Mouse (Mus musculus) heart, postnatal 0 days (tissue): ENCODE data around the gene Zfp566. TPM values are rescaled to one million over a fixed set of nuclear protein-coding genes. Genes with fewer than 3 reads are reported as not detected.
A peak's percentile ranks its signal among the peaks of the same experiment; 100 is the strongest.

Experiments used
- ATAC-seq: fragments of 200-750 bp; cut with Nextera tagmentation; 2 replicates; pipeline ENCODE4 v1.8.0; 2017; ENCODE audit warnings: low read depth, moderate number of reproducible peaks, moderate library complexity; ENCODE audit not compliant: insufficient read depth
- DNase-seq: peaks from one replicate; pipeline ENCODE4 v3.0.0-alpha.2; 2016; ENCODE audit warnings: low spot score
- H3K27ac ChIP-seq: fragments of 300-500 bp; sonication (generic); 2 replicates; pipeline ENCODE4 v1.5.1; 2014; ENCODE audit warnings: low read depth, mild to moderate bottlenecking
- H3K27me3 ChIP-seq: fragments of 300-500 bp; sonication (generic); 2 replicates; pipeline ENCODE4 v1.6.1; 2014; ENCODE audit warnings: low read length, mixed read lengths; ENCODE audit not compliant: control insufficient read depth, insufficient read depth
- H3K36me3 ChIP-seq: fragments of 300-500 bp; sonication (generic); replicated peaks from 2 replicates; pipeline ENCODE4 v1.6.1; 2014; ENCODE audit warnings: low read length, mixed read lengths; ENCODE audit not compliant: control insufficient read depth, insufficient read depth
- H3K4me1 ChIP-seq: fragments of 300-500 bp; sonication (generic); 2 replicates; pipeline ENCODE4 v1.6.1; 2014; ENCODE audit warnings: antibody characterized with exemption; ENCODE audit not compliant: control insufficient read depth, insufficient read depth
- H3K4me2 ChIP-seq: fragments of 300-500 bp; sonication (generic); 2 replicates; pipeline ENCODE4 v1.6.1; 2014; ENCODE audit warnings: low read depth, mild to moderate bottlenecking, low read length, moderate library complexity
- H3K4me3 ChIP-seq: fragments of 300-500 bp; sonication (generic); 2 replicates; pipeline ENCODE4 v1.5.1; 2014; ENCODE audit warnings: low read depth, low read length
- H3K9ac ChIP-seq: fragments of 300-500 bp; sonication (generic); replicated peaks from 2 replicates; pipeline ENCODE4 v1.6.1; 2014; ENCODE audit warnings: low read depth, low read length, mixed read lengths
- H3K9me3 ChIP-seq: fragments of 300-500 bp; sonication (generic); replicated peaks from 2 replicates; pipeline ENCODE4 v1.6.1; 2016; ENCODE audit warnings: low read length; ENCODE audit not compliant: control insufficient read depth
- CTCF ChIP-seq: IDR thresholded peaks from 2 replicates; pipeline ENCODE4 v1.5.1; 2016; ENCODE audit warnings: antibody characterized with exemption, control low read depth, low read depth
- EP300 ChIP-seq: IDR thresholded peaks from 2 replicates; pipeline ENCODE4 v1.6.1; 2016; ENCODE audit warnings: antibody characterized with exemption, low read depth
- WGBS: fragments of 180-500 bp; shearing (Covaris S2); extraction: QIAGEN DNeasy Blood & Tissue Kit; methylation state at CpG from one replicate; pipeline ENCODE4 v1.1.7; 2014; 5-methylcytosine and 5-hydroxymethylcytosine counted together
- polyA plus RNA-seq: library from polyadenylated mRNA; unstranded; fragments of >200 nt; fragmentation: Nextera tagmentation; extraction: Ambion mirVana; gene quantifications from 2 replicates; pipeline ENCODE4 v1.2.1, GENCODE M21; 2015
- total RNA-seq: library from RNA; depleted of rRNA; stranded (reverse); fragments of >200 nt; gene quantifications from 2 replicates; pipeline ENCODE4 v1.2.3, GENCODE M21; 2014; ENCODE audit warnings: low replicate concordance

Gene Zfp566
- total and polyA plus RNA-seq, 2 experiments from 2014 or later: 4.1 TPM; not detected in 1

DNA sequence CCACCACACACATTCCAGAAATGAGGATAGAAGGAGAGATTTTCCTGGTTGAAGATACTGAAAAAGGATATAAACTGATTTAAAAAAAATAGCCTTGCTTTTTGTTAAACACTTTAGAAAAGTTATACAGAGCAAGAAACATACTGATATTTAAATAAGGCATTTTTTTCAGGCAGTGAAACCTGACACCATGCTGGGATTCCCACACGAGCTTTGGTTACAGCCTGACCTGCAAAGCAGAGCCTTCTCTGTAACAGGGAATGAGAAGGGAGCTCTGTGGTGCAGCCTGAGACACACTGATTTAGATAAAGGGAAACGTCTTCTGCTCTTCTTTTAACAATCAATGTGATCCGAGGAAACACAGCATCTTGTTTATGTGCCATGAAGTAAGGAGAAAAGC is 36.7 kb downstream of the Zfp566 start:
- no peak for ATAC-seq
- Histone ChIP-seq H3K27ac (no peak overlapping the region), H3K9ac (no peak overlapping the region), H3K27me3 (no peaks in the 10 kb centered on the region), H3K36me3 (peaks cover 14% of the 10 kb centered on the region), H3K9me3 (no peaks in the 10 kb centered on the region), H3K4me1 (peaks cover 6% of the 10 kb centered on the region; the same call in 1 of the 2 replicates), H3K4me2 (no peak overlapping the region), H3K4me3 (no peak overlapping the region)
- no peak for TF ChIP-seq CTCF
- no peak for TF ChIP-seq EP300
- WGBS: 4% methylated on average over 3 of the region's 3 CpGs
- DNase-seq: no peak

DNA sequence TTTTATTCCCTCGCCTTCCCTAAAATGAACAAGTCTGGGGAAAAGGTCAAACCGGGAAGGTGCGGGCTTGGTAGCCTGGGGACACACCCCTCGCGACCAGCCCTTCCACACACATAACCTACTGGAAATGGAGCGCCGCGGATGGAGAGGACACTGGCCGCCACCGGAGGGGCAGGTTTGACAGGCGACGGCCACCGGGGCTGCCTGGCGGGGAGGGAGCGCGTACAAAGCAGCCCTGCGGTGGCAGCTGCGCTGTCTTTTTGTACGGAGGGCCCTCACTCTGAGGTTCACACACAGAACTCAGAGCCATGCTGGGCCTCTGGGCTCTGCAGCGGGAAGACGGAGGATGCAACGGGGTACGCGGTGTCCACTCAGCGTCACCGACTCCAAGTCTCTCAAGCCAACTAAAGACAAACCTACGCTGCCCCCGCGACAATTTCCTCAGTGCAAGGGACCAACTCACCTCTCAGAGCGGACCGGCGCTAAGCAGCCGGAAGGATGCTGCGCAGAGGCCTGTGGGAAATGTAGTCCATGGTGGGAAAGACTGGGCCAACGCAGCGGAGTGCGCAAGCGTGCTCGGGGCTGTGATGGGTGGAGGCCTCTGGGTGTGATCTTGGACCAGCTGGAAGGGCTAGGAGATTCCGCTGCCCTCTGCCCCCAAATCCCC is 39.3 kb downstream of the Zfp566 start, which contains the start of gene Zfp14:
Zfp14 (minus strand) TSS at position 499 of the 667 bp plus-strand sequence.
- TF ChIP-seq CTCF (no peak), EP300 (no peak)
- Histone ChIP-seq H3K9ac (peak within 1 kb of the TSS; percentile 45; the same call in 1 of the 2 replicates), H3K4me1 (peaks cover 6% of the 10 kb centered on the region; the same call in 1 of the 2 replicates), H3K9me3 (no peaks in the 10 kb centered on the region), H3K36me3 (peaks cover under 1% of the 10 kb centered on the region; the same call in 1 of the 2 replicates), H3K27me3 (no peaks in the 10 kb centered on the region), H3K4me3 (peak within 1 kb of the TSS; percentile 74), H3K27ac (peak within 1 kb of the TSS; percentile 56), H3K4me2 (peak within 1 kb of the TSS; percentile 97)
- peak; percentile 82 for DNase-seq
- whole genome bisulfite sequencing: under 1% methylated on average over 40 of the region's 40 CpGs
- peak; percentile 97 for ATAC-seq

DNA sequence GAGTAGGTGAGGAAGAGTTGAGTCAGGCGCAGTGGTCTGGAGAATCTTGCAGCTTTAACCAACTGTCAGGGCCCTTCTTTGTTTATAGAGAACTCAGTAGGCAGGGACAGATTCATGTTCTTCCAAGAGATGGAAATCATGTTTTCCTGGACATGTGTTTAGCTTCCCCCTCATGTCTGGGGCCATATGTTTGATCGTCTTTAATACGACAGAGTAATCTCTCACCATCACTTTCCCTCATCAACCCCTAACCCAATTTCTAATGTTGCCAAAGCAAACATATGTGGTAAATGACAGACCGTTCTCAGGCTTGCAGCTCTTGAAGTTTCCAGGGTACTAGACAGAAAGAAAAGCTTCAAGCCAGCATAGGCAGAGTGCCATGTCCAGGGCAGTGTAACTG is 42.2 kb downstream of the Zfp566 start:
- Histone ChIP-seq H3K4me3 (no peak overlapping the region), H3K4me1 (peaks cover 6% of the 10 kb centered on the region; the same call in 1 of the 2 replicates), H3K36me3 (no peaks in the 10 kb centered on the region), H3K4me2 (no peak overlapping the region), H3K9ac (no peak overlapping the region), H3K27me3 (no peaks in the 10 kb centered on the region), H3K27ac (no peak overlapping the region), H3K9me3 (no peaks in the 10 kb centered on the region)
- TF ChIP-seq EP300 (no peak), CTCF (no peak)
- WGBS: 60% methylated on average over 4 of the region's 4 CpGs
- ATAC-seq (no peak), DNase-seq (no peak)

DNA sequence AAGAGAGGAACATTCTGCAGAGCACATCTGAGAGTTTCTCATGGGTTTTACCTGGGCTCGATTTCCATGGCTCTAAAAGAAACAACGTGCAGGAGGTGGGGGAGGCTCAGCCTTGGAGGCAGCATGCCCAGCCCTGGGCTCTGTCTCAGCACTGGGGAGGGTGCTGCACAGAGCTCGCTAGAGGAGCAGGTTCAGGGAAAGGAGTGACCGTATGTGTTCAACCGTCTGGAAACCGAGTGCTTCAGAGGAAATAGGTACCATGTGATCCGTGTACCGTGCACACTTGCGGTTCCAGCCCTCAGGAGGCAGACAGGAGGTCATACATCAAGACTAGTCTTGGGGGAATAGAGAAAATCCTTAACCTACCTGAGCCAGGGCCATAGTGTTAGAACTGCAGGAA is 46.0 kb downstream of the Zfp566 start:
- Histone ChIP-seq H3K27ac (no peak overlapping the region), H3K9ac (no peak overlapping the region), H3K4me1 (no peaks in the 10 kb centered on the region), H3K4me2 (no peak overlapping the region), H3K4me3 (no peak overlapping the region), H3K36me3 (no peaks in the 10 kb centered on the region), H3K27me3 (no peaks in the 10 kb centered on the region), H3K9me3 (no peaks in the 10 kb centered on the region)
- TF ChIP-seq CTCF: no peak
- TF ChIP-seq EP300: no peak
- DNase-seq: no peak
- 55% methylated on average over 9 of the region's 9 CpGs for WGBS
- no peak for ATAC-seq

DNA sequence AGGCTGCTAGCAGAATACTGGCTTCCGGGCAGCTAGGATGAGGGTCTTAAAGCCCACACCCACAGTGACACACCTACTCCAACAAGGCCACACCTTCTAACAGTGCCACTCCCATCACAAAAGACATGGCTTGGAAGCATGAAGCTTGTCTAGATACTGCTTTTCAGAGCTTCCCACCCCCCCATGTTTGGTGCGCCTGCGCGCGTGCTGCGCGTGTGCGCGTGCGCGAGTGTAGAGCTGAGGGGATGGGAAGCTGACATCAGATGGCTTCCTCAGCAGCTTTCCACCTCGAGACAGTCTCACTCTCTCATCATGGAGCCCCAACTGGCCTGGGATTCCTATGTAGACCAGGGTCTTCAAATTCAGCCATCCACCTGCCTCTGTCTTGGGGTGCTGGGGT is 56.0 kb downstream of the Zfp566 start:
- Histone ChIP-seq H3K9me3 (no peaks in the 10 kb centered on the region), H3K27me3 (no peaks in the 10 kb centered on the region), H3K27ac (no peak overlapping the region), H3K36me3 (peaks cover 20% of the 10 kb centered on the region), H3K9ac (no peak overlapping the region), H3K4me3 (no peak overlapping the region), H3K4me2 (no peak overlapping the region), H3K4me1 (no peaks in the 10 kb centered on the region)
- DNase-seq (no peak), ATAC-seq (no peak)
- no peak for TF ChIP-seq CTCF
- WGBS: 87% methylated on average over 12 of the region's 12 CpGs

DNA sequence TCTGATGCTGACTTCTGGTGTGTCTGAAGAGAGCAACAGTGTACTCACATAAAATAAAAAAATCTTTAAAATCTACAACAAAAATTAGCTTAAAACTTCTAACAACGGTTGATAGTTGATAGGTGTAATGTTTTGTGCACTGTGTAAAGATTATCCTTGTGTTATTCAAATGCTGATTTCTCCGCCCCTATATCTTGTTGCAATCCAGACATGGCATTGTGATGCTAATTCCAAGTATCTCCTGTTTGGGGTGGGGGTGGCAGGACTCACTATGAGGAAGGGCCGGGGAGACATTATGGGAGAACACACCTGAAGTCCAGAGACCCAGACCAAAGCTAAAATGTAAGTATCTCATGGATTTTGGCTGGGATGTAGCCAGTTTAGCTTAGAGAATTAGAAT is 58.9 kb downstream of the Zfp566 start:
- no peak for ATAC-seq
- Histone ChIP-seq H3K36me3 (peaks cover 11% of the 10 kb centered on the region), H3K4me2 (no peak overlapping the region), H3K27ac (no peak overlapping the region), H3K9me3 (no peaks in the 10 kb centered on the region), H3K27me3 (no peaks in the 10 kb centered on the region), H3K9ac (no peak overlapping the region), H3K4me1 (no peaks in the 10 kb centered on the region), H3K4me3 (no peak overlapping the region)
- TF ChIP-seq EP300 (no peak), CTCF (no peak)
- 80% methylated on average over 3 of the region's 3 CpGs for WGBS
- no peak for DNase-seq
